30 mouse cellular contexts compared by ENCODE assay signal in the genomic region with DNA sequence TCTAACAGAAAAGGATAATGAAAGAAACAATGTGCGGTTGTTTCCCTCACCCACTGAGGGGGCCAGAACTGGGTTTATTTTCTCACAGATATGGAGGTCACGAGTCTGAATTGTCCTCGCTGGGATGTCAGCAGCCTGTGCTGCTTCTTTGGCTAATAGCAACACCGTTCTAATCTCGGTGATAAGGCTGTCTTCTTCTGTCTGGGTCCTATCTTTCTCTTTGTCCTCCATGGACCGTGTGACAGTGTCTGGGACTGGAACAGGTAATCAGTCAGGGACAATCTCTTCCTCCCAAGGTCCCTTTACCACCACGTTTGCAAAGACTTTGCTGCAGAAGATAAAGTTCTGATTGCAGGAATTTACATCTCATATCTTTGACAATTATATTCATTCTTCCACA. TPM values are rescaled to one million over a fixed set of nuclear protein-coding genes. Genes with fewer than 3 reads are reported as not detected.
DNase-seq lines count a peak whose midpoint lies in the region; ATAC-seq and TF ChIP-seq lines count a peak whose summit lies in the region.
"Had no signal": no experiment of that assay in that cellular context is flagged by ENCODE, and none has a peak within 500 bp of the region (broad histone marks: within the 10 kb centered on the region; RNA-seq: fewer than 3 reads in every experiment).

No protein-coding gene starts in this region.

- intact Hi-C loops in heart, postnatal 36 days (cut with DNase I): no loop called here

- no peak for TF ChIP-seq RAD21 in MEL (IDR thresholded peaks at IDR 0.05; ENCODE audit: low read depth, low read length)

- H3K27me3 ChIP-seq in heart, embryonic 12.5 days (replicated peaks): no peaks in the 10 kb centered on the region
- H3K27me3 ChIP-seq in limb, embryonic 15.5 days: no peaks in the 10 kb centered on the region
- H3K27me3 ChIP-seq in limb, embryonic 10.5 days (ENCODE audit: low read depth, poor library complexity, severe bottlenecking): no peaks in the 10 kb centered on the region
- no peaks in the 10 kb centered on the region for H3K27me3 ChIP-seq in MEL (ENCODE audit: control insufficient read depth in 1 of 2, insufficient read depth in 2 of 2, low read length in 2 of 2)
- no peaks in the 10 kb centered on the region for H3K27me3 ChIP-seq in forebrain, postnatal 0 days (ENCODE audit: insufficient read depth, low read length)
- H3K27me3 ChIP-seq: embryonic facial prominence, embryonic 12.5 days; heart, embryonic 15.5 days; hindbrain, embryonic 12.5 days; midbrain, embryonic 12.5 days; neural tube, embryonic 12.5 days had no signal

- no peaks in the 10 kb centered on the region for H3K9me3 ChIP-seq in heart, embryonic 12.5 days (replicated peaks)
- H3K9me3 ChIP-seq in limb, embryonic 15.5 days: no peaks in the 10 kb centered on the region
- H3K9me3 ChIP-seq in limb, embryonic 10.5 days (replicated peaks): no peaks in the 10 kb centered on the region
- no peaks in the 10 kb centered on the region for H3K9me3 ChIP-seq in MEL (replicated peaks; ENCODE audit: insufficient read depth, low read length)
- H3K9me3 ChIP-seq in forebrain, postnatal 0 days (ENCODE audit: low read length): no peaks in the 10 kb centered on the region
- H3K9me3 ChIP-seq: embryonic facial prominence, embryonic 12.5 days; heart, embryonic 15.5 days; hindbrain, embryonic 12.5 days; midbrain, embryonic 12.5 days; neural tube, embryonic 12.5 days had no signal

- no peak overlapping the region for H3K27ac ChIP-seq in heart, embryonic 12.5 days (ENCODE audit: poor library complexity, severe bottlenecking)
- no peak overlapping the region for H3K27ac ChIP-seq in limb, embryonic 15.5 days
- no peak overlapping the region for H3K27ac ChIP-seq in limb, embryonic 10.5 days
- no peak overlapping the region for H3K27ac ChIP-seq in MEL (ENCODE audit: control insufficient read depth, low read depth, low read length)
- H3K27ac ChIP-seq in forebrain, postnatal 0 days (ENCODE audit: low read depth, low read length): no peak overlapping the region
- H3K27ac ChIP-seq: embryonic facial prominence, embryonic 12.5 days; heart, embryonic 15.5 days; hindbrain, embryonic 12.5 days; hindbrain, postnatal 0 days; midbrain, embryonic 12.5 days; neural tube, embryonic 12.5 days; stomach, postnatal 0 days had no signal

- no peak for TF ChIP-seq CTCF in MEL (IDR thresholded peaks at IDR 0.05 in 2 of 3, conservative IDR thresholded peaks at IDR 0.05 in 1 of 3; ENCODE audit: control insufficient read depth in 1 of 3, insufficient read depth in 1 of 3, low read depth in 2 of 3, low read length in 3 of 3, poor library complexity in 1 of 3, severe bottlenecking in 1 of 3)
- no peak for TF ChIP-seq CTCF in forebrain, postnatal 0 days (IDR thresholded peaks at IDR 0.05; ENCODE audit: low read depth)

- no peak for TF ChIP-seq POLR2A in MEL (IDR thresholded peaks at IDR 0.05; ENCODE audit: control insufficient read depth in 1 of 2, insufficient read depth in 1 of 2, low read depth in 1 of 2, low read length in 2 of 2, poor library complexity in 1 of 2)

- peaks cover 12% of the 10 kb centered on the region for H3K4me1 ChIP-seq in heart, embryonic 12.5 days (replicated peaks)
- 0 out of 2 replicates have a peak, but pooled peaks cover 2% of the 10 kb centered on the region for H3K4me1 ChIP-seq in limb, embryonic 15.5 days
- no peaks in the 10 kb centered on the region for H3K4me1 ChIP-seq in limb, embryonic 10.5 days
- peaks cover 3 to 10% of the 10 kb centered on the region in 2 experiments; a peak in 3 of 4 replicates for H3K4me1 ChIP-seq in MEL (ENCODE audit: control insufficient read depth in 1 of 2, insufficient read depth in 2 of 2, low read length in 2 of 2)
- H3K4me1 ChIP-seq in forebrain, postnatal 0 days (ENCODE audit: insufficient read depth): no peaks in the 10 kb centered on the region
- H3K4me1 ChIP-seq: embryonic facial prominence, embryonic 12.5 days; hindbrain, embryonic 12.5 days; midbrain, embryonic 12.5 days; neural tube, embryonic 12.5 days had no signal

- TF ChIP-seq EP300 in MEL (IDR thresholded peaks at IDR 0.05; ENCODE audit: low read depth in 1 of 2, low read length in 2 of 2): peak in 1 of 2 experiments; percentile 19; a peak in 2 of 4 replicates

- no peaks in the 10 kb centered on the region for H3K36me3 ChIP-seq in heart, embryonic 12.5 days
- no peaks in the 10 kb centered on the region for H3K36me3 ChIP-seq in limb, embryonic 15.5 days
- H3K36me3 ChIP-seq in limb, embryonic 10.5 days: no peaks in the 10 kb centered on the region
- no peaks in the 10 kb centered on the region; a peak in 1 of 4 replicates for H3K36me3 ChIP-seq in MEL (ENCODE audit: control insufficient read depth in 1 of 2, insufficient read depth in 2 of 2, low read length in 2 of 2)
- H3K36me3 ChIP-seq in forebrain, postnatal 0 days (ENCODE audit: insufficient read depth): no peaks in the 10 kb centered on the region
- H3K36me3 ChIP-seq: embryonic facial prominence, embryonic 12.5 days; heart, embryonic 15.5 days; hindbrain, embryonic 12.5 days; midbrain, embryonic 12.5 days; neural tube, embryonic 12.5 days had no signal

- H3K4me3 ChIP-seq in heart, embryonic 12.5 days: no peak overlapping the region
- H3K4me3 ChIP-seq in limb, embryonic 15.5 days: no peak overlapping the region
- no peak overlapping the region for H3K4me3 ChIP-seq in limb, embryonic 10.5 days
- peak overlapping the region; percentile 39 to 46; a peak in 3 of 4 replicates for H3K4me3 ChIP-seq in MEL (ENCODE audit: control insufficient read depth in 1 of 2, insufficient read depth in 1 of 2, low read depth in 2 of 2, low read length in 2 of 2)
- no peak overlapping the region for H3K4me3 ChIP-seq in forebrain, postnatal 0 days (ENCODE audit: low read depth, low read length)
- H3K4me3 ChIP-seq: embryonic facial prominence, embryonic 12.5 days; heart, embryonic 15.5 days; hindbrain, embryonic 12.5 days; midbrain, embryonic 12.5 days; myocyte; neural tube, embryonic 12.5 days had no signal

- no peak overlapping the region for H3K9ac ChIP-seq in heart, embryonic 12.5 days
- H3K9ac ChIP-seq in limb, embryonic 15.5 days: 0 out of 2 replicates have a peak overlapping the region, but pooled peaks have one; percentile 4
- H3K9ac ChIP-seq in MEL (ENCODE audit: control insufficient read depth, low read depth, low read length, poor library complexity, severe bottlenecking): no peak overlapping the region
- H3K9ac ChIP-seq in forebrain, postnatal 0 days: no peak overlapping the region
- H3K9ac ChIP-seq: embryonic facial prominence, embryonic 12.5 days; heart, embryonic 15.5 days; hindbrain, embryonic 12.5 days; liver, postnatal 0 days; midbrain, embryonic 12.5 days; neural tube, embryonic 12.5 days had no signal

- no peak for DNase-seq in heart, postnatal 36 days
- no peak for DNase-seq in limb, embryonic 10.5 days (ENCODE audit: low spot score)
- DNase-seq in MEL (ENCODE audit: low read depth, low spot score): peak; percentile 26
- DNase-seq in testis, postnatal 10 days (ENCODE audit: low spot score): peak; percentile 47
- no peak for DNase-seq in forebrain, postnatal 0 days
- DNase-seq: adrenal gland, postnatal 25 days; cerebellum, adult 11-12 months; cerebellum, adult 9-11 months; embryo, embryonic 11 days; gastrocnemius, postnatal 25 days; kidney, adult 9 months; kidney, postnatal 10 days; layer of hippocampus, postnatal 36 days; liver, postnatal 0 days; lung, postnatal 36 days; right cerebral cortex, postnatal 4 days; thymus, postnatal 4 days had no signal

- 4% methylated on average over 7 of the region's 7 CpGs for WGBS in heart, embryonic 12.5 days
- 71% methylated on average over 7 of the region's 7 CpGs for WGBS in limb, embryonic 15.5 days
- WGBS in limb, embryonic 10.5 days: 76% methylated on average over 7 of the region's 7 CpGs
- 75% methylated on average over 7 of the region's 7 CpGs for WGBS in forebrain, postnatal 0 days

- peak; percentile 16; the same call in 1 of the 2 replicates for ATAC-seq in heart, embryonic 12.5 days (ENCODE audit: insufficient number of reproducible peaks, low FRiP score)
- ATAC-seq in limb, embryonic 15.5 days (ENCODE audit: insufficient number of reproducible peaks, low FRiP score, low TSS enrichment, low read depth): no peak
- no peak for ATAC-seq in forebrain, postnatal 0 days
- ATAC-seq: CD4-positive, CD25-positive, alpha-beta regulatory T cell, adult 4 months; forebrain, embryonic 14.5 days; hindbrain, postnatal 0 days; intestine, embryonic 16.5 days; liver, postnatal 0 days had no signal

- peak overlapping the region; percentile 3; the same call in 1 of the 2 replicates for H3K4me2 ChIP-seq in heart, embryonic 12.5 days
- H3K4me2 ChIP-seq in limb, embryonic 15.5 days: no peak overlapping the region
- no peak overlapping the region for H3K4me2 ChIP-seq in forebrain, postnatal 0 days (ENCODE audit: low read depth)
- H3K4me2 ChIP-seq: embryonic facial prominence, embryonic 12.5 days; heart, embryonic 15.5 days; hindbrain, embryonic 12.5 days; midbrain, embryonic 12.5 days; neural tube, embryonic 12.5 days had no signal

- H3K79me2 ChIP-seq in MEL (ENCODE audit: control insufficient read depth, insufficient read depth, low read length, poor library complexity): no peaks in the 10 kb centered on the region; the same call in 1 of the 2 replicates

TF ChIP-seq in MEL, 35 proteins besides CTCF, POLR2A, EP300 and RAD21 (continues in another document):
- no peak for TF ChIP-seq MAFK (IDR thresholded peaks at IDR 0.05; ENCODE audit: borderline replicate concordance, low read depth, low read length)

RNA-seq across cellular contexts. Expression of a gene that starts 4.5 kb away (rescaled TPM):
- polyA plus RNA-seq in heart, embryonic 12.5 days (2016; fragmentation: Nextera tagmentation; extraction: Ambion mirVana): 266 and 280 TPM in 2 replicates
- 100 to 1,000 TPM; 280 to 282 TPM for total RNA-seq in heart, postnatal 36 days (2021)
- 242 and 254 TPM in 2 replicates for polyA plus RNA-seq in limb, embryonic 15.5 days (2015; fragmentation: Nextera tagmentation; extraction: Ambion mirVana)
- polyA plus RNA-seq in limb, embryonic 10.5 days (2016; fragmentation: Nextera tagmentation; extraction: Ambion mirVana): 100 and 108 TPM in 2 replicates
- total RNA-seq in MEL (2012; rRNA removed): 20.1 and 22.5 TPM in 2 replicates
- polyA plus RNA-seq in MEL (2012; ENCODE audit: insufficient read depth in 1 of 2, insufficient read length in 2 of 2, low read depth in 1 of 2, low replicate concordance in 2 of 2, missing spikeins in 1 of 2): 10 to 100 TPM in 1 of 2 experiments, not detected in 1; 39.2 TPM
- total RNA-seq in forebrain, postnatal 0 days (2014; rRNA removed): 138 and 149 TPM in 2 replicates
- 161 and 182 TPM in 2 replicates for polyA plus RNA-seq in forebrain, postnatal 0 days (2015; fragmentation: Nextera tagmentation; extraction: Ambion mirVana)

RNA-seq across cellular contexts. Expression of a gene that starts 57.0 kb away (rescaled TPM):
- 3.9 and 4.0 TPM in 2 replicates for polyA plus RNA-seq in heart, embryonic 12.5 days (2016; fragmentation: Nextera tagmentation; extraction: Ambion mirVana)
- 1 to 10 TPM; 2.2 to 2.7 TPM for total RNA-seq in heart, postnatal 36 days (2021)
- polyA plus RNA-seq in limb, embryonic 15.5 days (2015; fragmentation: Nextera tagmentation; extraction: Ambion mirVana): 13.7 and 16.8 TPM in 2 replicates
- 9.0 and 11.8 TPM in 2 replicates for polyA plus RNA-seq in limb, embryonic 10.5 days (2016; fragmentation: Nextera tagmentation; extraction: Ambion mirVana)
- total RNA-seq in MEL (2012; rRNA removed): 3.4 and 3.6 TPM in 2 replicates
- polyA plus RNA-seq in MEL (2012; ENCODE audit: insufficient read depth in 1 of 2, insufficient read length in 2 of 2, low read depth in 1 of 2, low replicate concordance in 2 of 2, missing spikeins in 1 of 2): 1 to 10 TPM in 1 of 2 experiments, not detected in 1; 9.3 TPM
- total RNA-seq in forebrain, postnatal 0 days (2014; rRNA removed): 29.2 and 38.5 TPM in 2 replicates
- 21.6 and 26.4 TPM in 2 replicates for polyA plus RNA-seq in forebrain, postnatal 0 days (2015; fragmentation: Nextera tagmentation; extraction: Ambion mirVana)

Comparison
In these comparisons a context has a peak if more than half of its experiments do, and no peak if none do; other contexts are left out.
1. H3K4me3 ChIP-seq: peak in MEL (2 of 2); none in heart, embryonic 12.5 days (single experiment), limb, embryonic 15.5 days (single experiment), limb, embryonic 10.5 days (single experiment) and forebrain, postnatal 0 days (single experiment).
2. DNase-seq: peak in MEL (single experiment) and testis, postnatal 10 days (single experiment); none in heart, postnatal 36 days (0 of 2), limb, embryonic 10.5 days (single experiment) and forebrain, postnatal 0 days (single experiment).